Mouse (Mus musculus): ENCODE results near the gene Gm12845. TPM values are rescaled to one million over a fixed set of nuclear protein-coding genes. Genes with fewer than 3 reads are reported as not detected.
"Not testable (repeated sequence)": the region's sequence is repeated elsewhere in the genome, so short reads cannot be mapped to it uniquely, and the experiment has no call there.

Gene Gm12845
- polyA plus RNA-seq, 1 experiment from 2014 or later, result not detected

GRCm38 (mm10) chr4:117708780-117709550, 15.2 kb upstream of the Gm12845 start:
- H3K9me3 ChIP-seq (replicated peaks; ENCODE audit: control insufficient read depth, low read length, poor library complexity, severe bottlenecking), result no peaks in the 10 kb centered on the region
- 71% methylated on average over 3 of the region's 3 CpGs for WGBS
- no peak overlapping the region for H3K27ac ChIP-seq (ENCODE audit: low read length)
- ATAC-seq, result no peak
- no peaks in the 10 kb centered on the region for H3K36me3 ChIP-seq (ENCODE audit: control insufficient read depth, insufficient read depth, low read length)
- H3K4me1 ChIP-seq (ENCODE audit: control insufficient read depth, insufficient read depth, low read length), result no peaks in the 10 kb centered on the region
- H3K4me2 ChIP-seq (ENCODE audit: low read length), result no peak overlapping the region
- no peak overlapping the region for H3K4me3 ChIP-seq (ENCODE audit: low read depth, low read length)
- no peak overlapping the region for H3K9ac ChIP-seq (ENCODE audit: low read depth, low read length)
- H3K27me3 ChIP-seq (ENCODE audit: control insufficient read depth, insufficient read depth, low read depth, low read length), result no peaks in the 10 kb centered on the region

DNA sequence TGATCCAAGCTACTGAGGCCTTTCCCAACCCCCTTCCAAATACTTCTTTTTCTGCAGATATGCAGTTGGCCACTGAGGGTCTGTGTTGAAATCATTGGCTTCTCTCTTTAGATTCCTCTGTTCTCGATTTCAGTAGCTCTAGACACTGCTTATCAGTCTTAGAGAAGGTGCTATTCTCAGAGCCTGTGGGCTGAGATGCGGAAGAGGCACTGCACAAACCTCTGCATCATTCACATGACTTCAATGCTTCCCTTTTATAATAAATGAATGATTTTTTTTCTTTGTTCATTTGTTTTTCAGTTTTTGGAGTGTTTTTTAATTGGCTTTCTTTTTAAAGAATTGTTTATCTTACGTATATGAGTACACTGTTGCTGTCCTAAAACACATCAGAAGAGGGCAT, 11.9 kb upstream of the Gm12845 start:
- no peaks in the 10 kb centered on the region for H3K36me3 ChIP-seq (ENCODE audit: control insufficient read depth, insufficient read depth, low read length)
- no peak overlapping the region for H3K4me2 ChIP-seq (ENCODE audit: low read length)
- no peaks in the 10 kb centered on the region for H3K27me3 ChIP-seq (ENCODE audit: control insufficient read depth, insufficient read depth, low read depth, low read length)
- no peak overlapping the region for H3K9ac ChIP-seq (ENCODE audit: low read depth, low read length)
- 87% methylated on average over 3 of the region's 3 CpGs for WGBS
- H3K27ac ChIP-seq (ENCODE audit: low read length), result no peak overlapping the region
- no peak for ATAC-seq
- H3K9me3 ChIP-seq (replicated peaks; ENCODE audit: control insufficient read depth, low read length, poor library complexity, severe bottlenecking), result no peaks in the 10 kb centered on the region
- H3K4me1 ChIP-seq (ENCODE audit: control insufficient read depth, insufficient read depth, low read length), result no peaks in the 10 kb centered on the region
- H3K4me3 ChIP-seq (ENCODE audit: low read depth, low read length), result no peak overlapping the region

DNA sequence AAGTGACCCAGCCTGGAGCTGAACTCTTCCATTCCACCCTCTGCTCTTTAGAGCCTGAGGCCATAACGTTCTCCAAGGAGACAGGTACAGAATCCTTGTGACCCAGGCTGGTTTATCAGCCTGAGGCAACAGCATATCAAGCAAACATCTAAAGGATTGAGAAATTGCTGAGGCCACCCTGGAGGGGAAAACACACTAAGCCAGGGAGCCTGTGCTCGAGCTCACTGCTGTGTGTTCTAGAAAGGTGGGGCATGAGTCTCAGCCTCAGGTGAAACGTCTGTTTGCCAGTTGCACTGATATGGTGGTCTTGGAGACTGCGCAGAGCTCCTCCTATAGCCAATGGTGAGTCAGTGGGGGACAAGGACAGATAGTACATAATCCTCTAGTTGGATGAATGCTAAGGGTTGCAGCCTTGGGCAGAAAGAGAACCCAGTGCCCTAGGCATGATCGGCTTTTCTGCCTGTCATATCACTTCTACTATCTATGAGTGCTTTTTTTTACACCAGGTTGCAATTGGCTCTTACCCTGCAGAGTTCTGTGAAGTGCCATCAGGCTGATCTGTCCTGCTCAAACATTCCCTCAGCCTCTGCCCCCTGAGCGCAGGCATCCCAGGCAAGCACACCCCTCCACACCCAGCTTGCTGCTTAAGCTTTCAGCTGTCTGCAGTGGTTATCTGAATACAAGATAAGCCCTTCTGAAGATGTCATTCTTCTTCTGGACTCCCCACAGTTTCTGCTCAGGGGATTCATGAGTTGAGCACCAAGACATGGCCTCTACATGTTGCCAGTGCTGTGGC, 10.7 kb upstream of the Gm12845 start:
- Histone ChIP-seq H3K9me3 (replicated peaks; ENCODE audit: control insufficient read depth, low read length, poor library complexity, severe bottlenecking) (no peaks in the 10 kb centered on the region), H3K36me3 (ENCODE audit: control insufficient read depth, insufficient read depth, low read length) (no peaks in the 10 kb centered on the region), H3K27ac (ENCODE audit: low read length) (no peak overlapping the region), H3K27me3 (ENCODE audit: control insufficient read depth, insufficient read depth, low read depth, low read length) (no peaks in the 10 kb centered on the region), H3K4me1 (ENCODE audit: control insufficient read depth, insufficient read depth, low read length) (no peaks in the 10 kb centered on the region), H3K9ac (ENCODE audit: low read depth, low read length) (no peak overlapping the region), H3K4me2 (ENCODE audit: low read length) (no peak overlapping the region), H3K4me3 (ENCODE audit: low read depth, low read length) (no peak overlapping the region)
- WGBS, result 76% methylated on average over 6 of the region's 6 CpGs
- ATAC-seq, result no peak

GRCm38 (mm10) chr4:117731926-117732325, 7.7 kb downstream of the Gm12845 start:
- 85% methylated on average over 3 of the region's 3 CpGs for WGBS
- H3K4me3 ChIP-seq (ENCODE audit: low read depth, low read length), result no peak overlapping the region
- no peak overlapping the region for H3K27ac ChIP-seq (ENCODE audit: low read length)
- H3K9ac ChIP-seq (ENCODE audit: low read depth, low read length), result no peak overlapping the region
- H3K9me3 ChIP-seq (replicated peaks; ENCODE audit: control insufficient read depth, low read length, poor library complexity, severe bottlenecking), result no peaks in the 10 kb centered on the region
- no peak overlapping the region for H3K4me2 ChIP-seq (ENCODE audit: low read length)
- H3K4me1 ChIP-seq (ENCODE audit: control insufficient read depth, insufficient read depth, low read length), result no peaks in the 10 kb centered on the region
- no peaks in the 10 kb centered on the region for H3K36me3 ChIP-seq (ENCODE audit: control insufficient read depth, insufficient read depth, low read length)
- H3K27me3 ChIP-seq (ENCODE audit: control insufficient read depth, insufficient read depth, low read depth, low read length), result no peaks in the 10 kb centered on the region
- ATAC-seq, result no peak

- ATAC-seq, result no peak
- Histone ChIP-seq H3K9me3 (replicated peaks; ENCODE audit: control insufficient read depth, low read length, poor library complexity, severe bottlenecking) (no peaks in the 10 kb centered on the region), H3K4me3 (ENCODE audit: low read depth, low read length) (no peak overlapping the region), H3K4me1 (ENCODE audit: control insufficient read depth, insufficient read depth, low read length) (no peaks in the 10 kb centered on the region), H3K4me2 (ENCODE audit: low read length) (no peak overlapping the region), H3K36me3 (ENCODE audit: control insufficient read depth, insufficient read depth, low read length) (no peaks in the 10 kb centered on the region), H3K27me3 (ENCODE audit: control insufficient read depth, insufficient read depth, low read depth, low read length) (no peaks in the 10 kb centered on the region), H3K9ac (ENCODE audit: low read depth, low read length) (no peak overlapping the region), H3K27ac (ENCODE audit: low read length) (no peak overlapping the region)
- WGBS, result 45% methylated on average over 8 of the region's 8 CpGs
Measured at GRCm38 (mm10) chr4:117737559-117737958, 13.3 kb downstream of the Gm12845 start.

DNA sequence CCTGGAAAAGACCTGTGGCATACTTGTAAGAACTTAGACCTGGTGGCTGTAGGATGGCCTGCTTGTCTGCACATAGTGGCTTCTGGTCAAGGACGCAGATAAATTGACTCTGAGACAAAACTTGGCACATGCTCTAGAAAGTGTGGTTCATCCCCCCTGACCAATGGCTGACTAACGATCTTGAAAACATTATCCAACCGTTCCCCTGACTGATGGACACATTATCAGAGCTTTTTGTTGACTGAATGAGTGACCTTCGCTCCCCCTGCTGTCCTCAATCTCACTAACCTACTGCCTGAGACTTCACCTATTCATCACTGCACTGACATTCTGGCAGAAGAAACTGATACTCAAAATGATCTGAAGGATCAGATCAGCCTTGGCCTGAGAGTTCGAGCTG, 28.3 kb downstream of the Gm12845 start:
- WGBS, result 80% methylated on average over 5 of the region's 5 CpGs
- ATAC-seq; H3K9ac ChIP-seq (ENCODE audit: low read depth, low read length); H3K4me2 ChIP-seq (ENCODE audit: low read length); H3K36me3 ChIP-seq (ENCODE audit: control insufficient read depth, insufficient read depth, low read length); H3K4me3 ChIP-seq (ENCODE audit: low read depth, low read length); H3K27me3 ChIP-seq (ENCODE audit: control insufficient read depth, insufficient read depth, low read depth, low read length); H3K27ac ChIP-seq (ENCODE audit: low read length); H3K9me3 ChIP-seq (replicated peaks; ENCODE audit: control insufficient read depth, low read length, poor library complexity, severe bottlenecking); H3K4me1 ChIP-seq (ENCODE audit: control insufficient read depth, insufficient read depth, low read length): not testable (repeated sequence)

- no peaks in the 10 kb centered on the region for H3K36me3 ChIP-seq (ENCODE audit: control insufficient read depth, insufficient read depth, low read length)
- H3K27ac ChIP-seq (ENCODE audit: low read length), result no peak overlapping the region
- H3K4me1 ChIP-seq (ENCODE audit: control insufficient read depth, insufficient read depth, low read length), result no peaks in the 10 kb centered on the region
- no peaks in the 10 kb centered on the region for H3K27me3 ChIP-seq (ENCODE audit: control insufficient read depth, insufficient read depth, low read depth, low read length)
- H3K9ac ChIP-seq (ENCODE audit: low read depth, low read length), result no peak overlapping the region
- WGBS, result 94% methylated on average over 5 of the region's 5 CpGs
- H3K4me2 ChIP-seq (ENCODE audit: low read length), result no peak overlapping the region
- no peaks in the 10 kb centered on the region for H3K9me3 ChIP-seq (replicated peaks; ENCODE audit: control insufficient read depth, low read length, poor library complexity, severe bottlenecking)
- no peak overlapping the region for H3K4me3 ChIP-seq (ENCODE audit: low read depth, low read length)
- no peak for ATAC-seq
Measured at GRCm38 (mm10) chr4:117760151-117760550, 35.9 kb downstream of the Gm12845 start.

DNA sequence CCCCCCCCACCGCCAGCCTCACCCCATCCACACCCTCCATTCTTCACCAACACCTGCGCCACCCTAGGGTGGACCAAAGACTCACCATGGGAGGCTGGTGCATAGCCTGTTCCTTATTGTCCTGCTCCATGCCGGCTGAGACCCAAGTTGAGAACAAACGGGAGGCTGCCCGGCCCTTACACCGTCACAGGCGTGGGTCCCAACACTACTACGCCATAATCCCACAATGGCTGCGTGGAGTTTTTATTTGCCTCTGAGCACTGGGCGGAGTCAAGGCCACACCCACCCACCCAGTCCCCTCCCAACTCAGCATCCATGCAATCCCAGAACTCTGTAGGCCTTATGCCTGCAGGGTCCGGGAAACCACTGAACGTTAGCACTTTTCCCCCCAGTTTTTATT, 41.2 kb downstream of the Gm12845 start, which contains the start of gene Klf17:
Gene Klf17 (minus strand): TSS at position 233 of the 400 bp plus-strand sequence.
- 67% methylated on average over 11 of the region's 12 CpGs for WGBS
- no peak for ATAC-seq
- no peaks in the 10 kb centered on the region for H3K9me3 ChIP-seq (replicated peaks; ENCODE audit: control insufficient read depth, low read length, poor library complexity, severe bottlenecking)
- no peaks in the 10 kb centered on the region for H3K27me3 ChIP-seq (ENCODE audit: control insufficient read depth, insufficient read depth, low read depth, low read length)
- H3K9ac ChIP-seq (ENCODE audit: low read depth, low read length), result no peak within 1 kb of the TSS
- no peaks in the 10 kb centered on the region for H3K36me3 ChIP-seq (ENCODE audit: control insufficient read depth, insufficient read depth, low read length)
- H3K27ac ChIP-seq (ENCODE audit: low read length), result no peak within 1 kb of the TSS
- H3K4me3 ChIP-seq (ENCODE audit: low read depth, low read length), result no peak within 1 kb of the TSS
- no peak within 1 kb of the TSS for H3K4me2 ChIP-seq (ENCODE audit: low read length)
- H3K4me1 ChIP-seq (ENCODE audit: control insufficient read depth, insufficient read depth, low read length), result no peaks in the 10 kb centered on the region

DNA sequence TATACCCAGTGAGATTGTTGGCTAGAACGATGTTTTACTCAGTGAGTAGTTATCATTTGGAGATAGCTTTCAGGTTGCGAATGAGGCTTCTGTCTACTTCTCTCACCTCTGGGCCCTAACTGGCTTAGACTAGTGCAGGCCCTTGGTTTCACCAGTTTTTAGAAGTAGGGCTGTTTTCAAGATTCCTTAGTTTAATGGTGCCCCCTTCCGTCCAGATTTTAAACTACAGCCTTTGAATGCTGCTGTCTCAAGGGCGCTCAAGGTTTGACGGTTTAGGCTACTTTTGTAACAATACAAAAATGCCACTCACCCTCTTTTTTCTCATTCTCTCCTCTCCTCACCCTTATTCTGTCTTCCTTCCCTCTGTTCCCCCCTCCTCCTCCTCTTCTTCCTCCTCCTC, 46.7 kb downstream of the Gm12845 start:
- H3K27ac ChIP-seq (ENCODE audit: low read length), result no peak overlapping the region
- no peak overlapping the region for H3K4me3 ChIP-seq (ENCODE audit: low read depth, low read length)
- no peak overlapping the region for H3K4me2 ChIP-seq (ENCODE audit: low read length)
- no peaks in the 10 kb centered on the region for H3K27me3 ChIP-seq (ENCODE audit: control insufficient read depth, insufficient read depth, low read depth, low read length)
- no peak overlapping the region for H3K9ac ChIP-seq (ENCODE audit: low read depth, low read length)
- WGBS, result 21% methylated on average over 5 of the region's 5 CpGs
- no peaks in the 10 kb centered on the region for H3K9me3 ChIP-seq (replicated peaks; ENCODE audit: control insufficient read depth, low read length, poor library complexity, severe bottlenecking)
- no peaks in the 10 kb centered on the region for H3K4me1 ChIP-seq (ENCODE audit: control insufficient read depth, insufficient read depth, low read length)
- no peak for ATAC-seq
- no peaks in the 10 kb centered on the region for H3K36me3 ChIP-seq (ENCODE audit: control insufficient read depth, insufficient read depth, low read length)

Measured in midbrain, embryonic 16.5 days (tissue).